Mouse (Mus musculus): Measurements from ENCODE around the gene Fgfr2. TPM values are rescaled to one million over a fixed set of nuclear protein-coding genes. Genes with fewer than 3 reads are reported as not detected.

The Fgfr2 gene
- polyA plus RNA-seq, 1 experiment = 3.0 TPM

DNA sequence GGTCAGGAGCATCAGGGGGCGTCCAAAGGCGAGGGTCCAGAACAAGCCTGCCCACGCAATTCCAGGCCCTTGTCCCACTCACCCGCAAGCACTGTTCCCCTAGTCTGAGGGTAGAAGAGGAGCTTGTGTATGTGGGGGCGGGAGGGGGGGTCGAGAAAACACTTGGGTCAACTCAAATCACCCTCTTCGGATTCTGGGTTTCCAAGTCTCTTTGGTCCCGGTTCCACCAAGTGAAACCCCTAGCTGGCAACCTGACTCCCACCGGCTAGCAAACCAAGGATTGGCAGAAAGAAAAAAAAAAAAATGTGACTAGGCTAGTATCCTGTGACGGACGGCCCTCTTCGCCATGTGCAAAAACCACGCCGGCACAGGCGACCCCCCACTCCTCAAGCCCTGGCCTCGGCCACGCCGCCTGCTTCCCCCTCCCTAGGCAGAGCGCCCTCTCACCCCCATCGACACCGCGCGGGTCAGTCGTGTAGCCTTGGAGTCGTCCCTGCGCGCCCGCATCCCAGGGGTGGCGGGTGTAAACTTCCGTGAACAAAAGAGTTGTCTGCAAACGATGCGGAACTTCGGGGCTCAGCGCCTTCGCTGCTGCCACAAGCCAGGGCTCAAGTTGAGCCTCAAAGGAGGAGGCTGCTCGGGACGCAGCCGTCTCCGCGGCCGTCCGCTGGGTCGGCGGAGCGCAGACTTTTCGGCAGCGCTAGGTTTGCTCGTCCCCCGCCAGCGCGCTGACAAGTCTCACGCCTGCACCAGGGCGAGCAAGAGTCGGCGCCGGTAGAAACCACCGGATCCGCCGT is 310.3 kb downstream of the Fgfr2 start:
- TF ChIP-seq POLR2A (IDR thresholded peaks at IDR 0.05; ENCODE audit: control insufficient read depth, low read depth, low read length) = no peak
- TF ChIP-seq CTCF (IDR thresholded peaks at IDR 0.05; ENCODE audit: control insufficient read depth, insufficient read depth, insufficient replicate concordance, low read depth, low read length) = no peak
- Histone ChIP-seq H3K27ac (ENCODE audit: control insufficient read depth, insufficient read depth, low read depth, low read length) (peak overlapping the region; percentile 80), H3K4me1 (ENCODE audit: control insufficient read depth, insufficient read depth, low read length) (peaks cover 14% of the 10 kb centered on the region), H3K27me3 (ENCODE audit: control insufficient read depth, insufficient read depth, low read length) (no peaks in the 10 kb centered on the region), H3K4me3 (ENCODE audit: control insufficient read depth, low read depth, low read length) (peak overlapping the region; percentile 84), H3K36me3 (ENCODE audit: control insufficient read depth, insufficient read depth, low read length) (no peaks in the 10 kb centered on the region)

DNA sequence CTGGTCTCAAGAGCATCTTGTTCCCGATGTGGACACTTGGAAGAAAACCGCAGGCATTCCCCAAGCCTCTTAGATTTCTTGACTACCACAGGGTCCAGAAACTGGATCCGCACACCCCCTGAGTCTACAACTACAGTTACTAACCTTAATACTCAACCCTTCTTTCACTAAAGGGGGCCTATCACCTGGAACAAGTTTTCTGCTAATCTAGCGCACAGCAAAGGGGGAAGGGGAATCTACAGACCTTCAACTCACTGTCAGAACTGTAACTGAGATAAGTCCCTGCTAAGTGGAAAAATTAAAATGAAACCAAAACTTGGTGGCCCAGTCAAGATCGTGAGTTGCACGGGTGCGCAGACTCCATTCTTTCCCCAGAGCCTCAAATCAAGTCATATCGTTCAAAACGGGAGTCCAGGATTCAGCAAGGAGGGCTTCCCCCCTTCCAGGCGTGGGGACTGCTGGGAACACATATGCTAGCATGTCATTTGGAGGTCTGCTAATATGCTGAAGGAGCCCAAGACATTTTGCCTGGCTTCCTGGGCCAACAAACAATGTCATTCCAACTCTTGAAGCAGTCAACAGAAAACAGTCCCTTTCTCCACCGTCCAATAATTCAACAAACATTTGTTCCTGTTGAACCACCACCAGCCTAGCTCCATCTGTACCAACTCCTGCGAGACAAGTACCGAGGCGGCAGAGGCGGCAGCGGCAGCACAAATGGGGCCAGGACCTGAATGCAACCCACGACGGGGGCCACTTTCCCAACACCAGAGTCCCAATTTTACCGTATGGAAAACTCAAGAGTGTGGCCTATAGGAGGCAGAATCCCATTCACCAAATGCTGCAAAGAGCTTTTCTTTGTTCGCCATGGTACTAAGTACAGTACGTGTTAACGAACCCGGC is 311.2 kb downstream of the Fgfr2 start:
- Histone ChIP-seq H3K27me3 (ENCODE audit: control insufficient read depth, insufficient read depth, low read length) (no peaks in the 10 kb centered on the region), H3K4me3 (ENCODE audit: control insufficient read depth, low read depth, low read length) (peak overlapping the region; percentile 84), H3K4me1 (ENCODE audit: control insufficient read depth, insufficient read depth, low read length) (peaks cover 14% of the 10 kb centered on the region), H3K27ac (ENCODE audit: control insufficient read depth, insufficient read depth, low read depth, low read length) (peak overlapping the region; percentile 80), H3K36me3 (ENCODE audit: control insufficient read depth, insufficient read depth, low read length) (no peaks in the 10 kb centered on the region)
- TF ChIP-seq POLR2A (IDR thresholded peaks at IDR 0.05; ENCODE audit: control insufficient read depth, low read depth, low read length) (no peak), CTCF (IDR thresholded peaks at IDR 0.05; ENCODE audit: control insufficient read depth, insufficient read depth, insufficient replicate concordance, low read depth, low read length) (no peak)

DNA sequence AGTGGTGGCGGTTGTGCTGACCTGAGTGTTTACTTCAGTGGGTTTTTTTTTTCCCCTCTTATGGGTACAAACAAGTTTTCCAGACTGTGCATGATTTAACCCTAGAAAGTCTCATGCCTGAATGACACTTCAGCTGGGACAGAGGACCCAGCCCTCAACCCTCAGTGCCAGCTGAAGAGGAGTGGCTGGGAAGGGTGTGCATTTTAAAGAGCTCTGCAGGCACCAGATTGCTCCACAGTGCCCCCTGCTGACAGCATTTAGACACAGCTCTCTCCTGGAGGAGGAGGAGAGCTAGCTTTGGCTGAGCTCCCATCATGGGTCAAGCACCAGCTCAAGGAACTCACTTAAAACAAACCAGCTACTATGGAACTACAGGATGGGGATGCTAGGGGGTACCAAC is 312.3 kb downstream of the Fgfr2 start:
- TF ChIP-seq POLR2A (IDR thresholded peaks at IDR 0.05; ENCODE audit: control insufficient read depth, low read depth, low read length) = no peak
- peak; percentile 81; the same call in 1 of the 2 replicates for TF ChIP-seq CTCF (IDR thresholded peaks at IDR 0.05; ENCODE audit: control insufficient read depth, insufficient read depth, insufficient replicate concordance, low read depth, low read length)
- Histone ChIP-seq H3K27me3 (ENCODE audit: control insufficient read depth, insufficient read depth, low read length) (no peaks in the 10 kb centered on the region), H3K36me3 (ENCODE audit: control insufficient read depth, insufficient read depth, low read length) (no peaks in the 10 kb centered on the region), H3K4me1 (ENCODE audit: control insufficient read depth, insufficient read depth, low read length) (peaks cover 14% of the 10 kb centered on the region), H3K27ac (ENCODE audit: control insufficient read depth, insufficient read depth, low read depth, low read length) (no peak overlapping the region), H3K4me3 (ENCODE audit: control insufficient read depth, low read depth, low read length) (no peak overlapping the region)

DNA sequence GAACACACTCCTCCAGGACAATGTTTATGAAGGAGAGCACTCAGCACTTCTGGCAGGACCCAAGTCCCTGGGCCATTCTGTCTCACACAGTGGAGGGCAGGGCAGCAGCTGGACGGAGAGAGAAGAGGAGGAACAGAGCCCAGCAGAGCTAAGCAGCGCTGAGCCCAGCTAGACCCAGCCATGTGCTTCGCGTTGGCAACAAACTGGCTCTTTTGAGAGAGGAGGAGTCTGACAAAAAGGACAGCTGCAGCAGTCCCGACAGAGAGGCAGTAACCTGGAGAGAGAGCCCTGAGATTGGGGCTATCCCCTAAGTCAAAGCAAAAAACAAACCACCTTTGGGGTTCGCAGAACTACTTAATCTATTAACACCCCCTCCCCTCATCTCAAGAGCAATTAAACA is 312.8 kb downstream of the Fgfr2 start:
- TF ChIP-seq POLR2A (IDR thresholded peaks at IDR 0.05; ENCODE audit: control insufficient read depth, low read depth, low read length) = no peak
- no peak for TF ChIP-seq CTCF (IDR thresholded peaks at IDR 0.05; ENCODE audit: control insufficient read depth, insufficient read depth, insufficient replicate concordance, low read depth, low read length)
- Histone ChIP-seq H3K27me3 (ENCODE audit: control insufficient read depth, insufficient read depth, low read length) (no peaks in the 10 kb centered on the region), H3K4me1 (ENCODE audit: control insufficient read depth, insufficient read depth, low read length) (peaks cover 14% of the 10 kb centered on the region), H3K4me3 (ENCODE audit: control insufficient read depth, low read depth, low read length) (no peak overlapping the region), H3K27ac (ENCODE audit: control insufficient read depth, insufficient read depth, low read depth, low read length) (no peak overlapping the region), H3K36me3 (ENCODE audit: control insufficient read depth, insufficient read depth, low read length) (no peaks in the 10 kb centered on the region)

DNA sequence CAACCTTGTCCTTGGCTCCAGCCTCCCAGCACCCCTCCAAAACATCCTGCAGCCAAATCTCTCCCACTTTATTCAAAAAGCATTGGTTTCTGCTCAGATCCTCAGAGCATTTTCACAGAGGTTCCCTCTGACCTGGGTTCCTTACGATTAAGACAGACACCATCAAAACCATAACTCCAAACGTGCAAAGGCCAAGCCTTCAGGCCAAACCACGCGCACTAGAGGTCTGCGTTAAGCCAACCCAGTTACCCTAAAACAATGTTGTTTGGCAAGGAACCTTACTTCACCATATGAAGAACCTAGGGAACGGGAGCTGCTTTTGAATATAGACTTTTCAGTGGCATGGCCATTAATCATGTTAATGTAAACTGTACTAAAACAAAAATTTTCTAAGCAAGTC is 313.4 kb downstream of the Fgfr2 start:
- Histone ChIP-seq H3K4me1 (ENCODE audit: control insufficient read depth, insufficient read depth, low read length) (peaks cover 14% of the 10 kb centered on the region), H3K36me3 (ENCODE audit: control insufficient read depth, insufficient read depth, low read length) (no peaks in the 10 kb centered on the region), H3K27me3 (ENCODE audit: control insufficient read depth, insufficient read depth, low read length) (no peaks in the 10 kb centered on the region), H3K27ac (ENCODE audit: control insufficient read depth, insufficient read depth, low read depth, low read length) (no peak overlapping the region), H3K4me3 (ENCODE audit: control insufficient read depth, low read depth, low read length) (no peak overlapping the region)
- TF ChIP-seq CTCF (IDR thresholded peaks at IDR 0.05; ENCODE audit: control insufficient read depth, insufficient read depth, insufficient replicate concordance, low read depth, low read length) (no peak), POLR2A (IDR thresholded peaks at IDR 0.05; ENCODE audit: control insufficient read depth, low read depth, low read length) (no peak)

DNA sequence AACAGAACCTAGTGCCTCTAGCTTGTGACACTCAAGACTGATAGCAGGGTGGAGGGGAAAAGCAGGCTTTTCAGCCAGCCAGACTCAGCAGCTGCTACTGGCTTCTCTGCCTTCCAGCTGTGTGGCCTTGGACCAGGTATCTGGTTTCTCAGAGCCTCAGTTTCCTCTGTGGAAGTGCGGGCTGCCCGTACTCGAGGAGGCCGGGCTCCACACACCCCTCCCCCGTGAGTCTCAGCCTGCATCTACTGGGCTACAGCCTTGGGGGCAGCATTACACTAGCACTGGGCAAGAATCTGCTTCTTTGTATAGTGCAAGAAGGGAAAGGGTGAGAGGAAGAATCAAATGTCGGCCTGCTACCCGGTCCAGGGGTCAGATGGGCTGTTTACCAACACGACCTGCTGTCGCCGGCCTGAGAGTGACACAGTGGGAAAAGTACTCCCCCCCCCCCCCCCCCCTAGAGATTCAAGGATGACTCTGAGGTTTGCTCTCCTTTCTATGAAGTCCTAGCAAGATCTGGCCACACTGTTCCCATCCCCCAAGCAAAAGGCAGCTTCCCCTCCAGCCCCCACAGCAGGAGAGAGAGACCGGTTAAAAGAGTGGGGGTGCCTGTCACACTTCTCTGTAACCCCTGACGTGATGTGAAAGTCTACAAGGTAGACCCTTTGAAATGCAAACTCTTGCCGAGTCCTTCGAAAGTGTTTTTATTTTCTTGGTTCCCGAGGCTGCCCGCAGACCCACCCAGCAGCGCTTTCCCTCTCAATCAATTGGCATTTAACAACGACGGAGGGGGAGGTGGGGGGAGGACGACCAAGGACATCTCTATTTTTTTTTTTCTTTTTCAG is 314.1 kb downstream of the Fgfr2 start:
- no peak for TF ChIP-seq CTCF (IDR thresholded peaks at IDR 0.05; ENCODE audit: control insufficient read depth, insufficient read depth, insufficient replicate concordance, low read depth, low read length)
- no peak for TF ChIP-seq POLR2A (IDR thresholded peaks at IDR 0.05; ENCODE audit: control insufficient read depth, low read depth, low read length)
- no peak overlapping the region for H3K4me3 ChIP-seq (ENCODE audit: control insufficient read depth, low read depth, low read length)

More for the DNA sequence above, 314.1 kb downstream of the Fgfr2 start:
- H3K4me1 ChIP-seq (ENCODE audit: control insufficient read depth, insufficient read depth, low read length) = peaks cover 14% of the 10 kb centered on the region
- no peaks in the 10 kb centered on the region for H3K36me3 ChIP-seq (ENCODE audit: control insufficient read depth, insufficient read depth, low read length)
- H3K27me3 ChIP-seq (ENCODE audit: control insufficient read depth, insufficient read depth, low read length) = no peaks in the 10 kb centered on the region
- H3K27ac ChIP-seq (ENCODE audit: control insufficient read depth, insufficient read depth, low read depth, low read length) = peak overlapping the region; percentile 37; the same call in 1 of the 2 replicates
